Mouse (Mus musculus): ENCODE results near the gene Icam1. TPM values are rescaled to one million over a fixed set of nuclear protein-coding genes. Genes with fewer than 3 reads are reported as not detected.
"Not testable (repeated sequence)": the region's sequence is repeated elsewhere in the genome, so short reads cannot be mapped to it uniquely, and the experiment has no call there.

Gene Icam1
- total RNA-seq, 2 experiments from 2014 or later, result 1.2 to 2.3 TPM

- no peak for ATAC-seq (replicated peaks; ENCODE audit: low FRiP score, poor library complexity, severe bottlenecking)
Measured at GRCm38 (mm10) chr9:20990861-20991260, 24.9 kb upstream of the Icam1 start.

DNA sequence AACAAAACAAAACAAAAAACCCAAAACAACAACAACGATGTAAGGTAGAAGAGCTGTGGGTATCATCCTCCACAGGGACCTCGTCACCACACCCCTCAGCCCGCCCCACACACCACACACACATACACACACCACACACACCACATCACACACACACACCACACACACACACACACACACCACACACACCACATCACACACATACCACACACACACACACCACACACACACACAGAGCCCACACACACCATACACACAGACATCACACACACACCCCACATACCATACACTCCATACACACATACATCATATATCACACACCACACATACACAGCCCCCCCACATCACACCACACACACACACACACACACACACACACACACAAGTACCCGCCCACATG lies 24.2 kb upstream of the Icam1 start:
- ATAC-seq (replicated peaks; ENCODE audit: low FRiP score, poor library complexity, severe bottlenecking), result no peak

DNA sequence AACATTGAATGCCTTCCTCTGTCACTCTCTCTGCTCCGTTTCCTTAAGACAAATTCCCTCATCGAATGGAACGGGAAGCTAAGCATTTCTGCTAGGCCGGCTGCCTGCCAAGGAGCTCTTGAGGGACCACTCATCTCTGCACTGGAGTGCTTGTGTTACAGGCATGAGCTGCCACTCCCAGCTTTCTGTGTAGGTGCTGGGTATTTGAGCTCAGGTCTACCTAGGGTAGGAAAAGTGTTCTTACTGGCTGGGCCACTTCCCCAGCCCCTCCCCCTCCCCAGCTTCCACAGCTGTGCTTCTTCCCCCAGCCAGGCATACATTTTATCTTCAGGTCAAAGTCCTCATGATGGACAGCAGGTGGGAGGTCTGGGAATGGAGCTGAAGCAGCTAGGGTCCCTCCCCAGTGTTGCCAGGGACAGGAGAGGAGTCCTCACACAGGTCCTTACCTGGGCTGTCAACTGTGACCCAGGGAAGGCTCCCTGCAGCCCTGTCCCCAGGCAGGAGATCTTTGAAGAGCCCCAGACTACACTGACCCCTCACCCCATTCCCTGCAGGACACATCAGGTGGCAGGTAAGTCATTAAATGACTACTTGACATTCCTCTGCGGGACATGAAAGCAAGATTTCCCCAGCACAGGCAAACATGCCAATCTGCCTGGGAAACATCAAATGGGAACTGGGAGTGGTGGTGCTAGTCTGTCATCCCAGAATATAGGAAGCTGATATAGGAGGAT lies 22.5 kb upstream of the Icam1 start:
- no peak for ATAC-seq (replicated peaks; ENCODE audit: low FRiP score, poor library complexity, severe bottlenecking)

GRCm38 (mm10) chr9:20995069-20995468 lies 20.7 kb upstream of the Icam1 start:
- no peak for ATAC-seq (replicated peaks; ENCODE audit: low FRiP score, poor library complexity, severe bottlenecking)

GRCm38 (mm10) chr9:20997065-20997464 lies 18.7 kb upstream of the Icam1 start:
- ATAC-seq (replicated peaks; ENCODE audit: low FRiP score, poor library complexity, severe bottlenecking), result no peak

GRCm38 (mm10) chr9:20998337-20998736 lies 17.4 kb upstream of the Icam1 start:
- ATAC-seq (replicated peaks; ENCODE audit: low FRiP score, poor library complexity, severe bottlenecking), result not testable (repeated sequence)

GRCm38 (mm10) chr9:21000811-21001210 lies 15.0 kb upstream of the Icam1 start:
- no peak for ATAC-seq (replicated peaks; ENCODE audit: low FRiP score, poor library complexity, severe bottlenecking)

- ATAC-seq (replicated peaks; ENCODE audit: low FRiP score, poor library complexity, severe bottlenecking), result no peak
Measured at GRCm38 (mm10) chr9:21001651-21002200, 14.1 kb upstream of the Icam1 start.

GRCm38 (mm10) chr9:21002270-21002626 lies 13.5 kb upstream of the Icam1 start:
- peak; percentile 9; the same call in 1 of the 2 replicates for ATAC-seq (replicated peaks; ENCODE audit: low FRiP score, poor library complexity, severe bottlenecking)

DNA sequence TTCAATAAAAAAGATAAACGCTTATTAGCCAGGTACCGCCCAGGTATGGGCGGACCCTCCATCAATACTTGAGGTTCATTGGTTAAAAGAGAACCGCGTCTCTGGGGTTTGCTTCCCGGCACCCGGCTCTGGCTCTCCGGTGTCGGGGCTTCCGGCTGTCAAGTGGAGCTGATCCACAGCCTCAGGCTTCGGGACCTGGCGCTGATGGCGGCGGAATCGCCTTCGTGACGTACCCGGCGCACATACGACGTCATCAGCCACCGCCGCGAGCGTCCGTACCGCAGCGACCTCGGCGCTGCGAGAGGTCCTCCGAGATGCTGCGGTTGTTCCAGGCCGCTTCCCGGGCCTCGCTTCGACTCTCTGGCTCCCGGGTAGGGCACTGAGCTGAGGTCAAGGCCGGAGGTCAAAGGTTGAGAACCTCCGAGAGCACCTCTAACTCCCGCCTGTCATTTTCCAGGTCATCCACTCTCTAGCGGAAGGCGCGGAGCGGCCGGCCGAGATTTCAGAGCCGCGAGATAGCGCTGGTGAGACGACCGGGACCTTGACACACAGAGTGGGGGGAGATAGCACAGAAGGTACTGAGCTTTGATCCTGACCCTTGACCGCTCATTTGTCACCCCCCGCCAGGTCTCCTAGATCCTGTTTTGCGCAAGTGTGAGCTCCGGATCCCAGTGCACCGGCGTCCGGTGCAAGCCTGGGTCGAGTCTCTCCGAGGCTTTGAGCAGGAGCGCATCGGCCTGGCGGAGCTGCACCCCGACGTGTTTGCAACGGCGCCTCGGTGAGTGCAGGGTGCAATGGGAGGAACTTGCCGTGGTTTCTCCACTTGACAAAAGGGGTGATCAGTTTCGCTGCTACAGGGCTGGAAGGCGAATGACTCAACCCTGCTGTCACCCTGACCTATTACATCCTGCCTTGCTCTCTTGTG lies 12.9 kb upstream of the Icam1 start, which contains the start of gene Mrpl4:
Mrpl4 (plus strand) TSS at position 112 of the 925 bp plus-strand sequence.
- ATAC-seq (replicated peaks; ENCODE audit: low FRiP score, poor library complexity, severe bottlenecking), result peak; percentile 87

DNA sequence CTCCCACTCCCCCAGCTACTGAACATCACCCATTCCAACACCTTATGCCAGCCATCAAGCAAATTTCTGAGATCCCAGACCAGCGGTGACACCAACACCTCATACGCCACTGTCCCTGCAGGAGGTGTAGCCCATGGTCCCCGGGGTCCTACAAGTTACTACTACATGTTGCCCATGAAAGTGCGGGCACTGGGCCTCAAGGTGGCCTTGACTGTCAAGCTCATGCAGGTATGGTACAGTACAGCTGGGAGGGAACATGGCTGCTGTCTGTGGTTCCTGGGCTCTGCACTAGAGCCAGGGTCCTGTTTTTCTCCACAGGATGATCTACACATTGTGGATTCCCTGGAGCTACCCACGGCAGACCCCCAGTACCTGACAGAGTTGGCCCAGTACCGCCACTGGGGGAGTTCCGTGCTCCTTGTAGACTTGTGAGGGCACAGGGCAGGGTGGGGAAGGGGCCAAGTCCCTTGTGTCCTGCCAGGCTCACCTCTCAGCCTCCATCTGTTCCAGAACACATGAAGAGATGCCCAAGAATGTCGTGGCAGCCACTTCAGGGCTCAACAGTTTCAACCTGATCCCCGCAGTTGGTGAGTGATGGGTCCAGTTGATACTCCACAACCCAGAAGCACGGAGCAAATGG lies 8.4 kb upstream of the Icam1 start:
- ATAC-seq (replicated peaks; ENCODE audit: low FRiP score, poor library complexity, severe bottlenecking), result no peak

DNA sequence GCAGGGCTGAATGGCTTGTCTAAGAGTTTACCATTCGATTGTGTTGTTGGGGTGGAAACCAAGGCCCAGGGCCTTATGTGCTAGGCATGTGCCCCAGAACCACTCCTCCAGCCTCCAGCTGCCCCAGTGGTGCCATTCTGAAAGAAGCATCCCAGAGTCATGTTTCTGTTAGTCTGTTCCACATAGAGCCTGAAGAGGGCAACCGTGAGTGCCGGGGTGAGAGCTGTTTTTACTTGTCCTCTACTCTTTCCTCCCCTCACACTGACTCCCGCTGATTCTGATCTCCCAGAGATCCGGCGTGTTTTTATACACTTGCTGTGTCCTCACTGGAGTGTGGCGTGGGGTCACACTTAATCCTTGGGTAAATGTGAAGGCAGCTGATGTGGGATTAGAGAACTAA lies 7.8 kb upstream of the Icam1 start:
- ATAC-seq (replicated peaks; ENCODE audit: low FRiP score, poor library complexity, severe bottlenecking), result 0 out of 2 replicates have a peak, but pooled peaks have one; percentile 38

- no peak for ATAC-seq (replicated peaks; ENCODE audit: low FRiP score, poor library complexity, severe bottlenecking)
Measured at GRCm38 (mm10) chr9:21010362-21010761, 5.4 kb upstream of the Icam1 start.

DNA sequence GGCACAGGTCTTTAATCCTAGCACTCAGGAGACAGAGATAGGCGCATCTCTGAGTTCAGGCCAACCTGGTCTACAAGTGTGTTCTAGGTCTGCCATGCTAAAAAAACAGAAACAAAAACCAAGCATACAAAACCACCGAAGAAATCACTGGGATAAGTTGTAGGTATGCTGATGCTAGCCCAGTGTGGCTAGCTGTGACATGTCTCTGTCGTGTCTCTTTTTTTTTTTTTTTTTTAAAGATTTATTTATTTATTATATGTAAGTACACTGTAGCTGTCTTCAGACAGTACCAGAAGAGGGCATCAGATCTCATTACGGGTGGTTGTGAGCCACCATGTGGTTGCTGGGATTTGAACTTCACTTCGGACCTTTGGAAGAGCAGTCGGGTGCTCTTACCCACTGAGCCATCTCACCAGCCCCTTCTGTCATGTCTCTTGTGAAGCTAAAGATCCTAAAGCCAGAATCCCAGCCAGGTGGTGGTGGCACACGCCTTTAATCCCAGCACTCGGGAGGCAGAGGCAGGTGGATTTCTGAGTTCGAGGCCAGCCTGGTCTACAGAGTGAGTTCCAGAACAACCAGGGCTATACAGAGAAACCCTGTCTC lies 4.7 kb upstream of the Icam1 start:
- ATAC-seq (replicated peaks; ENCODE audit: low FRiP score, poor library complexity, severe bottlenecking), result not testable (repeated sequence)

DNA sequence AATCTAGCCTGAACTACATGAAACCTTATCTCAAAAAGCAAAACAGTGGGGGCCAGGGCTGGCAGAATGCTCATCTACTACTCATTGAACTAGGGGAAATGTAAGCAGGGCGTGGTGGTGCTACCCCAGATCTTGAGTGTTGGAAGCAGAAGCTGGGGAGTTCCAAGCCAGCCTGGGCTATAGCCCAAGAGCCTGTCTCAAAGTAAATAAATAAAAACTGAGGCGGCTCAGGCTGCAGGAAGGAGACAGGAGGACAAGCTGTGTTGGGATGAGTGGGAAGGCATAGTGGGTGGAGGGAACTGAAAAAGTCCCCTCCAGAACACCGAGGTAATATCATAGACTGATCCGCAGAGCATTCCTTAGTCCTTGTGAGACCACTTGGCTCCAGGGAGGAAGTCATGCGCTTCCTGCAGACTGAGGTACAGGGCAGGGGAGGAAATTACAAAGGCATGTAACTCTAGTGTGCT lies 3.9 kb upstream of the Icam1 start:
- no peak for ATAC-seq (replicated peaks; ENCODE audit: low FRiP score, poor library complexity, severe bottlenecking)

DNA sequence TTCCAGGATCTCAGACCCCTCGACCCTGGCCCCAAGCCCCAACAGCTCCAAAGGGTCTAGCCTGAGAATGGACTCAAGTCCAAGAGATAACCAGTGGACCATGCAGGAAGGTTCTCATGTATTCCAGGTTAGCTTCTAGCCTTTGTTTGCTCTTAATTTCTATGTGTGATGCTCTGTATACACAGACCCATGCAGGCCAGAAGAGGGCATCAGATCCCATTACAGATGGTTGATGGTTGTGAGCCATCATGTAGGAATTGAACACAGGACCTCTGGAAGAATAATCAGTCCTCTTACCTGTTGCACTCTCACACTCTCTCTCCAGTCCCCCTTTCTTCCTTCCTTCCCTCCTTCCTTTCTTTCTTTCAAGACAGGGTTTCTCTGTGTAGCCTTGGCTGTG lies 3.4 kb upstream of the Icam1 start:
- ATAC-seq (replicated peaks; ENCODE audit: low FRiP score, poor library complexity, severe bottlenecking), result no peak

GRCm38 (mm10) chr9:21014691-21015570 lies 854 bp upstream of the Icam1 start:
- no peak for ATAC-seq (replicated peaks; ENCODE audit: low FRiP score, poor library complexity, severe bottlenecking)

GRCm38 (mm10) chr9:21016331-21017176 lies 769 bp downstream of the Icam1 start:
- ATAC-seq (replicated peaks; ENCODE audit: low FRiP score, poor library complexity, severe bottlenecking), result no peak
